Mouse (Mus musculus) inflammation-experienced regulatory T-cells, adult 16 weeks (primary cell): ENCODE data around the gene A530084C06Rik. TPM values are rescaled to one million over a fixed set of nuclear protein-coding genes. Genes with fewer than 3 reads are reported as not detected.

Experiments used
- polyA plus RNA-seq: library from polyadenylated mRNA; unstranded; fragments of 100-300 nt; shearing (Covaris generic); gene quantifications from one replicate; pipeline ENCODE4 v1.2.1, GENCODE M21; 2017

A530084C06Rik gene
- not detected for polyA plus RNA-seq

GRCm38 (mm10) chr13:31558521-31559418 lies at the start of gene A530084C06Rik:
Gene A530084C06Rik, minus strand, starts transcription at chr13:31559333.

GRCm38 (mm10) chr13:31555834-31556233 lies 3.3 kb downstream of the A530084C06Rik start, which contains the start of gene Foxq1:
Gene Foxq1, plus strand, starts transcription at chr13:31556134.

Other genes with a start within 250 kb of the A530084C06Rik start
- gene Foxq1, start 3.2 kb downstream of the A530084C06Rik start, polyA plus RNA-seq = not detected
- not detected for gene Foxf2, start 66.5 kb upstream of the A530084C06Rik start, polyA plus RNA-seq
- not detected for gene Foxc1, start 247.3 kb upstream of the A530084C06Rik start, polyA plus RNA-seq